Mouse (Mus musculus) spleen, adult 2 months (tissue): ENCODE results near the gene Phf11d. TPM values are rescaled to one million over a fixed set of nuclear protein-coding genes. Genes with fewer than 3 reads are reported as not detected.
"Not testable (repeated sequence)": the region's sequence is repeated elsewhere in the genome, so short reads cannot be mapped to it uniquely, and the experiment has no call there.

ENCODE experiments used
- DNase-seq, 2 experiments: peaks; one replicate each; pipeline versions ENCODE4 v3.0.0 to v3.0.0-alpha.2; 2012 to 2021; ENCODE audit warnings: low spot score in 2 of 2, low read depth in 1 of 2
- H3K27ac ChIP-seq: fragments of 200-500 bp; 2 replicates; pipeline ENCODE4 v1.5.1; 2012; ENCODE audit warnings: low read length, inconsistent platforms; ENCODE audit not compliant: insufficient read depth
- H3K27me3 ChIP-seq: fragments of 200-500 bp; 2 replicates; pipeline ENCODE4 v1.6.1; 2012; ENCODE audit warnings: mild to moderate bottlenecking, moderate library complexity, low read length, inconsistent platforms; ENCODE audit not compliant: control insufficient read depth, insufficient read depth
- H3K36me3 ChIP-seq: fragments of 200-500 bp; 2 replicates; pipeline ENCODE4 v1.6.1; 2012; ENCODE audit warnings: mild to moderate bottlenecking, low read length, inconsistent platforms; ENCODE audit not compliant: control insufficient read depth, insufficient read depth
- H3K4me1 ChIP-seq: fragments of 200-500 bp; 2 replicates; pipeline ENCODE4 v1.6.1; 2011; ENCODE audit warnings: inconsistent platforms; ENCODE audit not compliant: control insufficient read depth, insufficient read depth, insufficient read length
- H3K4me3 ChIP-seq: fragments of 200-500 bp; 2 replicates; pipeline ENCODE4 v1.5.1; 2011; ENCODE audit warnings: mild to moderate bottlenecking, inconsistent platforms; ENCODE audit not compliant: insufficient read depth, insufficient read length; ENCODE audit errors: extremely low read depth
- CTCF ChIP-seq: fragments of 200-500 bp; IDR thresholded peaks from 2 replicates; pipeline ENCODE4 v1.5.1; 2011; ENCODE audit warnings: mild to moderate bottlenecking, inconsistent platforms; ENCODE audit not compliant: insufficient read depth, insufficient read length, insufficient replicate concordance; ENCODE audit errors: extremely low read depth
- POLR2A ChIP-seq: fragments of 200-500 bp; IDR thresholded peaks from 2 replicates; pipeline ENCODE4 v1.6.1; 2011; ENCODE audit warnings: low read depth, low read length, inconsistent platforms
- WGBS: fragments of 180-500 bp; shearing (Covaris S2); methylation state at CpG from one replicate; pipeline ENCODE4 v1.1.7; 2018; 5-methylcytosine and 5-hydroxymethylcytosine counted together
- polyA plus RNA-seq: library from polyadenylated mRNA; depleted of rRNA; stranded (reverse); fragments of >200 nt; gene quantifications from 2 replicates; pipeline ENCODE4 v1.2.3, GENCODE M21; 2012; rRNA removed

Gene Phf11d
- 3.6 and 3.7 TPM in 2 replicates for polyA plus RNA-seq

DNA sequence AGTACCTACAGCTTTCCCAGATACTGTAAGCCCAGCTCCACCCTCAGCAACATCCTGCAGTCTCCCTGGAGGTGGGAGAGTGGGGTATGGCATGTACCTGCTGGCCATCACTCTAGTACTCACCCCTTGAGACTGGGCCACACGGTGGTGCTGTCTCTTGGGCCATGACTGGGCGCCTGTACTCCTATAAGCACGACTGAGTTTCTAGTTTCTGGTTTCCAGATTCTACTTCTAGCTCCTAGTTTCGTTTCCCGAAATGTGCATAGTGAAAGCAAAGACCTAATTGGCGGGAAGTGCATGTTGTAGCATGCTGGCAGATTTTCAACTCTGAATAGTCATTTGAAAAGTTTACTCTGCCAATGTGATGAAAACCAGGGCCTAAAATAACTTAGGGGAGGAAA is at the start of gene Phf11d:
Gene Phf11d, minus strand, starts transcription at position 227 of the 401 bp plus-strand sequence.
- no peak for TF ChIP-seq POLR2A
- TF ChIP-seq CTCF = no peak
- Histone ChIP-seq H3K4me3 (peak within 1 kb of the TSS; percentile 48), H3K4me1 (no peaks in the 10 kb centered on the region; the same call in 1 of the 2 replicates), H3K36me3 (no peaks in the 10 kb centered on the region), H3K27me3 (no peaks in the 10 kb centered on the region), H3K27ac (peak within 1 kb of the TSS; percentile 76)
- 62% methylated on average over 6 of the region's 6 CpGs for WGBS
- peak in 1 of 2 experiments; percentile 11 for DNase-seq

DNA sequence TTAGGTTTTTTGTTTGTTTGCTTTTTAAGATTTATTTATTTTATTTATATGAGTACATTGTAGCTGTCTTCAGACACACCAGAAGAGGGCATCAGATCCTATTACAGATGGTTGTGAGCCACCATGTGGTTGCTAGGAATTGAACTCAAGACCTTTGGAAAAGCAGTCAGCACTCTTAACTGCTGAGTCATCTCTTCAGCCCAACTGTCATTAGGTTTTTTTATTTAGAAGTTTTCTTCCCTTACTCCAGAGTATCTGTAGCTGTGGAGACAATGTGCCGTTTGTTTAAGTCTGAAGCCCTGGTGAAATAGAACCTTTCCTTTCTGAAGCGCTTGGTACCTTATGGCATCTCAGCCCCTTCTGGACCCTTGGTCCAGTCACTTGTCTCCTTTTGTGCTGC is 49.7 kb upstream of the Phf11d start:
- not testable (repeated sequence) for H3K4me3 ChIP-seq, DNase-seq, H3K27me3 ChIP-seq, H3K4me1 ChIP-seq, H3K27ac ChIP-seq
- H3K36me3 ChIP-seq = peaks cover 39% of the 10 kb centered on the region
- WGBS = 95% methylated on average over 2 of the region's 2 CpGs

DNA sequence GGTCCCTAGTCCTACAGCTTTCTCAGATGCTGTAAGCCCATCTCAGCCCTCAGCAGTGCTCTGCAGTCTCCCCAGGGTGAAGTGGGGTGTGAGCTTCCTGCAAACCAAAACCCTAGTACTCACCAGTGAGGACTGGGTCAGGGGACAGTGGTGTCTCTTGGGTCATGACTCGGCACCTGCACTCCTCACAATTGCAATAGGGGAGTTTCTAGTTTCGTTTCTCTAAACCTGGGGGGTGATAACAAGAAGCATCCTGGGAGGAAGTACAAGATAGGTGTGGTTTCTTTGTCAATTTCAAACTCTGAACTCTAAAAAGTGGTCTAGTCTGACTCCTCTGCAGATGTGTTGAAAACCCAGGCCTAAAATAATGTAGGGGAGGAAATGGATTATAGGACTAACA is 31.7 kb upstream of the Phf11d start:
- peak overlapping the region; percentile 37; the same call in 1 of the 2 replicates for H3K4me3 ChIP-seq

DNA sequence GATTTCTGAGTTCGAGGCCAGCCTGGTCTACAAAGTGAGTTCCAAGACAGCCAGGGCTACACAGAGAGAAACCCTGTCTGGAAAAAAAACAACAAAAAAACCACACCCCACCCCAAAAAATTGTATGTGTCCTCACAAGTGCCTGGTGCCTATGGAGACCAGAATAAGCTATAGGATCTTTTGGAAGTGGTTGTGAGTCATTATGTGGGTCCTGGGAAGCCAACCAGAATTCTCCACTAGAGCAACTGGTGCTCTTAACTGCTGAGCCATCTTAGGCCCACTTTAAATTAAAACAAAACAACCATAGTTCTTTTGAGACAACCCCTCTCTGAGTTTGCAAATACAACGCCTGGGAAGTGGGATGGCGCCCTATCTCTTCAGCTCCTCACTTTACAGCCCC is 30.0 kb upstream of the Phf11d start, which contains the start of gene Phf11c:
Gene Phf11c, minus strand, starts transcription at position 101 of the 400 bp plus-strand sequence.
- WGBS = 92% methylated on average over 3 of the region's 3 CpGs
- Histone ChIP-seq H3K36me3 (peaks cover 2% of the 10 kb centered on the region; the same call in 1 of the 2 replicates), H3K4me3 (no peak within 1 kb of the TSS), H3K27me3 (no peaks in the 10 kb centered on the region), H3K4me1 (no peaks in the 10 kb centered on the region), H3K27ac (no peak within 1 kb of the TSS)
- no peak for DNase-seq
- TF ChIP-seq POLR2A = no peak
- no peak for TF ChIP-seq CTCF

More for the DNA sequence above, 31.7 kb upstream of the Phf11d start:
- TF ChIP-seq POLR2A = no peak
- TF ChIP-seq CTCF = no peak
- Histone ChIP-seq H3K4me1 (no peaks in the 10 kb centered on the region), H3K27ac (peak overlapping the region; percentile 56), H3K36me3 (peaks cover 5% of the 10 kb centered on the region), H3K27me3 (no peaks in the 10 kb centered on the region)
- 7% methylated on average over 2 of the region's 2 CpGs for WGBS
- peak; percentile 69 to 72 for DNase-seq

DNA sequence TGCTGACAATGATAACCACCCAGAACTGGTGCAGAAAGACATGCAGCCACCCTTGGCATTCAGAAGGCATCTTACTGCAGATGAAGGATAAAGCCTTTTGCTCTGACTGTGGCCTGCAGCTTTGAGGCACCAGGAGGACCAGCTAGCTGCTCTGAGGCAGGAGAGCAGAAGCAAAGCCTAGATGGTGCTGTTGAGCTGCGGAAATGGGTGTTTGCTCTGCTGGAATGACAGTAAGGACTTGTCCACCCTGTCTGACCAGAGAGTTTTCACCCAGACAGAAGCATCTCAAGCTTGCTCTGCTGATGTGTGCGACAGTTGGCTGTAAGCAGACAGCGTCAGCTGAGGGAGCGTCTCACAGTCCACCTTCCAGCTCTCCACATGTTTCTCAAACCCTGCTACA is 24.9 kb upstream of the Phf11d start:
- not testable (repeated sequence) for H3K27me3 ChIP-seq, H3K4me3 ChIP-seq, H3K36me3 ChIP-seq, H3K4me1 ChIP-seq, H3K27ac ChIP-seq, DNase-seq
- WGBS = 98% methylated on average over 4 of the region's 4 CpGs

DNA sequence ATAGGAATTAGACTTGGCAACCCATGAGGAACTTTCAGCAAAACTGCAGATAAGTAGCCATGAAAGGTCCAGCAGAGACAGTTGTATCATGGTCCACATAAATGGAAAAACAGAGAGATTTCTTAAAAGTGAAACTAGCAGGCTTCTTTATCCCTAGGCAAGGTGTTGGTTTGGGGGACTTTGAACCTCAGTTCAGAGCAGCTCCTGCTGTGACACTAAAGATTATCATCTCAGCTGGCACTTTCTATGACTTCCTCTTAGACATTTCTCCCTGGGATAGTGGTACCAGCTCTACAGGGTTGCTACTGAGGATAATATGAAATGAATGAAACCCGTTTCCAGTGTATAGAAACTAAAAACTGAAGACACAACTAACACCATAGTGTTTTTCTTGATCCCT is 24.3 kb upstream of the Phf11d start:
- DNase-seq = no peak
- WGBS = 85% methylated on average over 1 of the region's 1 CpGs
- Histone ChIP-seq H3K27me3 (no peaks in the 10 kb centered on the region), H3K4me1 (no peaks in the 10 kb centered on the region), H3K4me3 (no peak overlapping the region), H3K36me3 (peaks cover 8% of the 10 kb centered on the region), H3K27ac (no peak overlapping the region)
- TF ChIP-seq CTCF (no peak), POLR2A (no peak)

DNA sequence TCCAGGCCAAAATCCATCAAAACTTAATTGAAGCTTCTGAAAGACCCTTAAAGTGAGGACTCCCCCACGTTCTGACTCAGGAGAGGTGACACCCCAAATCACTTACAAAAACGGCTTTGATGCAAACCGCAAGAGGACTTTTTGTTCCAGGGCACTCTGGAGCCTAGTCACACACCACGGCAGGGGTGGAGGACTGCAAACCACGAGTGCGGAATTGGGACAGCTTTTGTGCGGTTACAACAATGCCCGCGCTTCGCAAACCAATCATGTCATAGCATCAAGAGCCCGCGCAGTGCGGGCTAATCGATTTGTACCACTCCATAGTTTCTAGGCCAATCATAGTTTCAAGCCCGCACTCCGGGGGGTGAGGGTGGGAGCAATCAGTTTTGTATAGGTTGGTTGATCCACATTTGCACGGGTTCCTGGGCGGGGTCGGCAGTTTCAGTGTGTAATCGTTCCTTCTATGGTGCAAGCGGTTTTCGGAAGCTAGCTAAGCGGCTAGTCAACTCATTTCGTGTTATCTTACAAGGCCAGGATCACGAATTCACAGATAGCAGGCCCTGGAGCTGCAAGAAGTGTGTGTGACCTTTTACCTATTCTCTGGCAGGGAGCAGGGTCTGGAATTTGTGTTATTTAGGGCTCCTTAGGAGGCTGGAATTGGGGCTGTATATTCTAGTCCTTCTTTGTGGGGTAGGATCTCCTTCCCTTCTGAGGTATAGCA is 5.2 kb upstream of the Phf11d start:
- WGBS = 93% methylated on average over 25 of the region's 25 CpGs
- TF ChIP-seq CTCF (no peak), POLR2A (no peak)
- H3K36me3 ChIP-seq = no peaks in the 10 kb centered on the region
- DNase-seq = no peak
- no peak overlapping the region for H3K4me3 ChIP-seq
- H3K27ac ChIP-seq = no peak overlapping the region
- no peaks in the 10 kb centered on the region for H3K27me3 ChIP-seq
- H3K4me1 ChIP-seq = no peaks in the 10 kb centered on the region
